1 mouse cellular context compared by ENCODE assay signal in genomic region chr19:5786441-5787114, GRCm38 (mm10).
TF ChIP-seq lines count a peak whose summit lies in the region.

No protein-coding gene starts in this region.

TF ChIP-seq in CH12.LX, 34 proteins besides CTCF, POLR2A, EP300 and RAD21:
- TF ChIP-seq MAZ (IDR thresholded peaks at IDR 0.05; ENCODE audit: low read depth, low read length) (no peak), HCFC1 (IDR thresholded peaks at IDR 0.05; ENCODE audit: low read depth, low read length) (no peak; the same call in 1 of the 2 replicates), ELF1 (IDR thresholded peaks at IDR 0.05; ENCODE audit: low read depth, low read length) (peak; percentile 24; the same call in 1 of the 2 replicates), UBTF (IDR thresholded peaks at IDR 0.05; ENCODE audit: low read depth, low read length) (0 out of 2 replicates have a peak, but pooled peaks have one; percentile 58), CHD2 (IDR thresholded peaks at IDR 0.05; ENCODE audit: low read length) (0 out of 2 replicates have a peak, but pooled peaks have one; percentile 15), IRF4 (IDR thresholded peaks at IDR 0.05; ENCODE audit: low read depth, low read length) (no peak), JUND (conservative IDR thresholded peaks at IDR 0.05; ENCODE audit: low read depth, low read length) (no peak), ZC3H11A (IDR thresholded peaks at IDR 0.05; ENCODE audit: low read depth, low read length) (0 out of 2 replicates have a peak, but pooled peaks have one; percentile 4), E2F4 (IDR thresholded peaks at IDR 0.05; ENCODE audit: insufficient replicate concordance, low read depth, low read length) (no peak), USF1 (IDR thresholded peaks at IDR 0.05; ENCODE audit: low read depth, low read length) (no peak), MYC (IDR thresholded peaks at IDR 0.05; ENCODE audit: low read depth, low read length) (0 out of 2 replicates have a peak, but pooled peaks have one; percentile 13), ETS1 (conservative IDR thresholded peaks at IDR 0.05; ENCODE audit: low read depth, low read length) (no peak; the same call in 1 of the 2 replicates), MAX (IDR thresholded peaks at IDR 0.05; ENCODE audit: low read length) (peak; percentile 19; the same call in 1 of the 2 replicates), ZNF384 (IDR thresholded peaks at IDR 0.05; ENCODE audit: low read depth, low read length) (no peak), MAFK (IDR thresholded peaks at IDR 0.05; ENCODE audit: insufficient replicate concordance, low read length) (no peak; the same call in 1 of the 2 replicates), KAT2A (IDR thresholded peaks at IDR 0.05; ENCODE audit: insufficient replicate concordance, low read length) (no peak), PAX5 (IDR thresholded peaks at IDR 0.05; ENCODE audit: low read length) (no peak), MXI1 (IDR thresholded peaks at IDR 0.05; ENCODE audit: low read depth, low read length) (peak; percentile 69), USF2 (conservative IDR thresholded peaks at IDR 0.05; ENCODE audit: low read depth, low read length) (no peak), ZMIZ1 (IDR thresholded peaks at IDR 0.05; ENCODE audit: low read depth, low read length) (0 out of 2 replicates have a peak, but pooled peaks have one; percentile 25), TBP (conservative IDR thresholded peaks at IDR 0.05; ENCODE audit: low read depth, low read length) (no peak; the same call in 1 of the 2 replicates), NRF1 (IDR thresholded peaks at IDR 0.05; ENCODE audit: low read depth, low read length) (0 out of 2 replicates have a peak, but pooled peaks have one; percentile 4), GABPA (IDR thresholded peaks at IDR 0.05; ENCODE audit: insufficient replicate concordance, low read depth, low read length) (no peak), SMC3 (IDR thresholded peaks at IDR 0.05; ENCODE audit: low read depth, low read length) (peak; percentile 72), JUN (IDR thresholded peaks at IDR 0.05; ENCODE audit: insufficient read depth, low read depth, low read length) (no peak), TCF12 (IDR thresholded peaks at IDR 0.05; ENCODE audit: low read depth, low read length) (no peak), CHD1 (IDR thresholded peaks at IDR 0.05; ENCODE audit: low read depth, low read length) (no peak), SIN3A (IDR thresholded peaks at IDR 0.05; ENCODE audit: low read length) (no peak), ZKSCAN1 (IDR thresholded peaks at IDR 0.05; ENCODE audit: borderline replicate concordance, low read depth, low read length) (no peak), BHLHE40 (IDR thresholded peaks at IDR 0.05; ENCODE audit: low read depth, low read length) (no peak), RCOR1 (conservative IDR thresholded peaks at IDR 0.05; ENCODE audit: low read depth, low read length) (no peak), POLR2AphosphoS2 (IDR thresholded peaks at IDR 0.05; ENCODE audit: low read depth, low read length) (no peak)
